Mouse (Mus musculus) gastrocnemius, adult 8-10 months (tissue): ENCODE measurements at regions not wholly inside any gene's neighbourhood (a gene's known extent, or its start where the extent isn't known, plus 50 kb on each side); places are given as distances from the start of the nearest gene placed in this dataset.
"Not testable (repeated sequence)": the region's sequence is repeated elsewhere in the genome, so short reads cannot be mapped to it uniquely, and the experiment has no call there.

Experiments
- DNase-seq, 2 experiments: peaks; one replicate each; pipeline ENCODE4 v3.0.0; 2022; ENCODE audit warnings: low spot score in 2 of 2

DNA sequence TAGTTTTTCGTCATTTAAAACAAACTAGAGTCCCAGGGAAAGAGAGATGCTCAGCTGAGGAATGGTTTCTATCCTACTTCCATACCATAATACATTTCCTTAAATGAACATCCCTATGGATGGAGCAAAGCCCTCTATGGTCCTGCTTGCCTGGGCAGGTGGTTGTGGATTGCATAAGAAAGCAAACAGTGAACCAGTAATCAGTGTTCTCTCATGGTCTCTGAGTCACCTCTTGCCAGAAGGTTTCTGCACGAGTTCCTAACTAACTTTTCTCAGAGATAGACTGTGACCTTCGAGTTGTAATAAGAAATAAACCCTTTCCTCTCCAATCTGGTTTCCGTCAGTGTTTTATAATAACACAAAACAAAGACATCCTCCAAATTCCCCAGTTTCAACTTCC lies 62.9 kb upstream of the Bet1 start:
- no peak for DNase-seq

DNA sequence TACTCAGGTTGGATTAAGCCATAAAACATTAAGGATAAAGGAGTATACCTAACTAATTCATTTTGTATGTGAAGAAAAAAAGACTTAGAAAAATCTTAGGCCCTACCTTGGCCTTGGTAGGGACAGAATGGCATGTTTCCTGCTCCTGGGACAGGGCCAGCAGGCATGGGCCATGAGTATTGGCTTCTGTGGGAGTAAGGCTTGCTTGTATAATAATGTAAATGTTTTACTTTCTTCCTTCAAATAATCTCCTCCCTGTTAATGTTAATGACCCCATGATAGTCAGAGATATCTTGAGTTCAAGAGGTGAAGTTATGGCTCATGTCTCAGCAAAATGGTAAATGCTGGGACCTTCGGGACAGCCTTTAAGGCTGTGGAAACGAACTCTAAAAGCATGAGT lies 71.5 kb upstream of the Bet1 start:
- no peak for DNase-seq

- no peak for DNase-seq
Measured at GRCm38 (mm10) chr6:4163733-4164132, 77.0 kb upstream of the Bet1 start.

- DNase-seq, result no peak
Measured at GRCm38 (mm10) chr6:4167112-4167511, 80.3 kb upstream of the Bet1 start.

DNA sequence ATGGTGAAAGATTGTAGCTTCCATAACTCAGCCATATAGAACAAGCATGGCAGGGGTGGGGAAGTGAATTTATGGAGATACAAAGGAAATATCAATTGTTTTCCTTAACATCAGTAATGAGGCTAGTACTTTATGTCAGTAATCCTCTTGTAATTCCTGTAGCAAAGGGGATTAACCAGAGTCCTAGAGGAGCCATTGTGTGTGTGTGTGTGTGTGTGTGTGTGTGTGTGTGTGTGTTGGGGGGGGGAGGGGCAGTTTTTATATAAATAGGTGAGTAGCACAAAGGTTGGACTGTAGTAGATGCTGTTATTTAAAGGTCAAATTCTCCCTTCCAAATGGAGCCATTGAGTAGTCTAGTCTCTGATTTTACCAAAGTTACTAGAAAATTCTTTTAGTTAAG lies 81.0 kb upstream of the Bet1 start:
- no peak for DNase-seq

- DNase-seq, result no peak
Measured at GRCm38 (mm10) chr6:4171561-4171960, 84.8 kb upstream of the Bet1 start.

- no peak for DNase-seq
Measured at GRCm38 (mm10) chr6:4187683-4188082, 100.9 kb upstream of the Bet1 start.

GRCm38 (mm10) chr6:4190976-4191375 lies 104.2 kb upstream of the Bet1 start:
- DNase-seq, result not testable (repeated sequence)

DNA sequence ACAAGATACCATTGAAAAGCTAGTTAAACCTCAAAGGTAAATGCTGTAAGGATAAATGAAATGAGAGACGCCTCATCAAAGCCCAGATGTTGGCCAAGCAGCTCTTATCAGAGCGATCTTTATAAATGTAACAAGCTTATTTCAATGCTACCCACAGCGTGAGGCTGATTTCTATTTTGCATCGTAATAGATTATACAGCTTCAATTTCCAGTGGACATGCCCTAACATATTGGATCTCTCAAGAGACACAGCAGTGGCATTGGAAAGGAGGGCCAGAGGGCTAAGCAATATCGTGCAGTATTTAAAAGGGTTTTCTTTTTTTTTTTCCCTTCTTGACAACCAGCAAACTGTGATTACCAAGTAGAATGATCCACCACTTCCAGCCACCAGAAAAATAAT lies 106.5 kb upstream of the Bet1 start:
- DNase-seq, result no peak

- DNase-seq, result no peak
Measured at GRCm38 (mm10) chr6:4201176-4201575, 114.4 kb upstream of the Bet1 start.

DNA sequence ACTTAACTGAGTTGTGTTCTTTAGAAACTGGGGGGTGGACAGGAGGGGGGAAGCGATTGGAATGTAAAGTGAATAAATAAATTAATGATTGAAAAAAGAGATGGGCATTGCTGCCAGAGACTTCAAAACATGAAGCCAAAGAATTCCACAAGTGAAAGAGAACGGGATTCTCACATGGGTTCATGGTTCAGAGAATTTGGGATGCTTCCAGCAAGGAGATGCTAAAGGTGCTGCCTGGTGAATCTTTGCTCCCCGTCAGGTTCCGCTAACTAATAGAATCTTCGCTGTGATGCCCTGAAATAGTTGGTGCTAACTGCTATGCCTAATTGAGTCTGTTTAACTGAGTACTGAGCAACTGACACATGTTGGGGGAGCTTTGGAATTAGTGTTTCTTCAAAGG lies 118.9 kb upstream of the Bet1 start:
- no peak for DNase-seq

GRCm38 (mm10) chr6:4245265-4246112 lies 158.7 kb upstream of the Bet1 start:
- DNase-seq, result no peak

- DNase-seq, result no peak
Measured at GRCm38 (mm10) chr6:4246113-4246419, 159.3 kb upstream of the Bet1 start.

DNA sequence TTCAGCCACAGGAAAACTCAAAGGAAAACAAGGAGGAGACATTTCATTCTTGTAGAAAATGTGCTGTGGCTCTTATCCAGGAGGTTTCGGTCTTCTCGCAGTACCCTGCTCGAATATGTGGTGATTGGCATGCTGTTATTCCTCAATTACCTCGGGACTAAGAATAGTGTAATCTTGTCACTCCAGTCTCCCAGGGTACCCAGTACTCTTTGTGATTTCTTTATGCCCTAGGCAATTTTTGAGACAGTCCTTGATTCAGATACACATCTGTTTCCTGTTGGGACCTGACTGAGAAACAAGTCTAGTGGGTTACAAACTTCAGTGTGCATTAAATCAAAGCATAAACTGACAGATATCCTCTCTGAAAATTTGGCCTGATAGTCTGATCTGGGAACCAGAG lies 189.8 kb upstream of the Bet1 start:
- no peak for DNase-seq

GRCm38 (mm10) chr6:4277245-4277890 lies 190.6 kb upstream of the Bet1 start:
- DNase-seq, result no peak

- no peak for DNase-seq
Measured at GRCm38 (mm10) chr6:4291380-4291779, 204.6 kb upstream of the Bet1 start.

GRCm38 (mm10) chr6:4303410-4303809 lies 201.2 kb upstream of the Col1a2 start:
- DNase-seq, result not testable (repeated sequence)

DNA sequence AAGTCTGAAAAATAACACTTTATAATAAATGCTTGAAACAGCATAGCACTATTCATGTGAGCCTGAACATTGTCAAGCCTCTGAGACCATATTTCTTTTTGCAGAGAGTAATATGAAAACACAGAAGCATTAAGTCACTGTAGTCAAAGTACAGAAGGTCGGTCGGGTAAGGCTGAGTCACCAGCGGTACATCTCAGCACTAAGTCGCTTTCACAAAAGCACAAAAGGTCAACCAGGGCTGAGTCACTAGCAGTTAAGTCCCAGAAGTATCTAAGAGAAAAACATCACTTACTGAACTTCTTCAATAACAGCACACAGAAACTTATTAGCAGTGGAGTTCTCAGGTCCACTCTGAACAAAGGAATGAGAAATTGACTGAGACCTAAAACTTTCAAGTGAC lies 154.7 kb upstream of the Col1a2 start:
- DNase-seq, result no peak

DNA sequence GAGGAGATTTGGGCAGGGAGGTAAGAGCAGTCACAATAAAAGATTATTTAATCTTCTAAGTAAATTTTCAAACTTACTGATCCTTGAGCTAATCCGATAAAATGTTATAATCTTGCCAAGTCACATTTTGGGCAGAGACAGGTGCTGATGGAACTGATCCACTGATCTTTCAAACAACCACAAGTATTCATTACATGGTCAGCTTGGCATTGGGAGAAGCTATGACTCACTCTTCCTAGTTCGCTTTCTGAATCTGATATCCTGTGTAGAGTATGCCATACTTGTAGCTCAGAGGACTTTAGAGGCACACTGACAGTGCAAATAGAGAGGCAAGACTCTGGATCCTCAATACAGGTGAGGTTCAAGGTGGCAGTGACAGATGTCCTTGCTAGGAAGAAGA lies 142.4 kb upstream of the Col1a2 start:
- no peak for DNase-seq

- DNase-seq, result no peak
Measured at GRCm38 (mm10) chr6:4375465-4376037, 129.1 kb upstream of the Col1a2 start.

- DNase-seq, result no peak
Measured at GRCm38 (mm10) chr6:4396808-4397207, 107.8 kb upstream of the Col1a2 start.

- no peak for DNase-seq
Measured at GRCm38 (mm10) chr6:4397695-4398598, 106.7 kb upstream of the Col1a2 start.
